Mouse (Mus musculus) limb, embryonic 15.5 days (tissue): ENCODE measurements around the gene Aamdc. TPM values are rescaled to one million over a fixed set of nuclear protein-coding genes. Genes with fewer than 3 reads are reported as not detected.
A peak's percentile ranks its signal among the peaks of the same experiment; 100 is the strongest.

ENCODE experiments used
- ATAC-seq: fragments of 200-750 bp; cut with Nextera tagmentation; 2 replicates; pipeline ENCODE4 v1.8.0; 2017; ENCODE audit warnings: low read depth, moderate TSS enrichment; ENCODE audit not compliant: insufficient number of reproducible peaks, low FRiP score, low TSS enrichment
- H3K27ac ChIP-seq: fragments of 300-500 bp; sonication (generic); 2 replicates; pipeline ENCODE4 v1.5.1; 2015; ENCODE audit warnings: moderate library complexity, mild to moderate bottlenecking, inconsistent platforms
- H3K27me3 ChIP-seq: fragments of 300-500 bp; sonication (generic); 2 replicates; pipeline ENCODE4 v1.6.1; 2015; ENCODE audit warnings: inconsistent platforms
- H3K36me3 ChIP-seq: fragments of 300-500 bp; sonication (generic); 2 replicates; pipeline ENCODE4 v1.6.1; 2015; ENCODE audit warnings: inconsistent platforms
- H3K4me1 ChIP-seq: fragments of 300-500 bp; sonication (generic); 2 replicates; pipeline ENCODE4 v1.6.1; 2015; ENCODE audit warnings: inconsistent platforms
- H3K4me2 ChIP-seq: fragments of 300-500 bp; sonication (generic); 2 replicates; pipeline ENCODE4 v1.6.1; 2015; ENCODE audit warnings: mild to moderate bottlenecking, inconsistent platforms
- H3K4me3 ChIP-seq: fragments of 300-500 bp; sonication (generic); 2 replicates; pipeline ENCODE4 v1.5.1; 2015; ENCODE audit warnings: mild to moderate bottlenecking, inconsistent platforms
- H3K9ac ChIP-seq: fragments of 300-500 bp; sonication (generic); 2 replicates; pipeline ENCODE4 v1.6.1; 2015; ENCODE audit warnings: inconsistent platforms
- H3K9me3 ChIP-seq: fragments of 300-500 bp; sonication (generic); 2 replicates; pipeline ENCODE4 v1.6.1; 2016; ENCODE audit warnings: inconsistent platforms
- WGBS: fragments of 180-500 bp; shearing (Covaris S2); methylation state at CpG from one replicate; pipeline ENCODE4 v1.1.7; 2015; 5-methylcytosine and 5-hydroxymethylcytosine counted together
- polyA plus RNA-seq: library from polyadenylated mRNA; unstranded; fragments of >200 nt; fragmentation: Nextera tagmentation; extraction: Ambion mirVana; gene quantifications from 2 replicates; pipeline ENCODE4 v1.2.1, GENCODE M21; 2015

Aamdc gene
- polyA plus RNA-seq, 1 experiment from 2014 or later, result 72.2 TPM

GRCm38 (mm10) chr7:97578361-97579066 lies 783 bp downstream of the Aamdc start:
- peaks cover 8% of the 10 kb centered on the region; the same call in 1 of the 2 replicates for H3K36me3 ChIP-seq
- no peaks in the 10 kb centered on the region for H3K27me3 ChIP-seq
- H3K9ac ChIP-seq, result peak overlapping the region; percentile 64
- H3K4me1 ChIP-seq, result peaks cover 9% of the 10 kb centered on the region; the same call in 1 of the 2 replicates
- peak overlapping the region; percentile 98 for H3K27ac ChIP-seq
- H3K9me3 ChIP-seq, result no peaks in the 10 kb centered on the region
- WGBS, result 27% methylated on average over 8 of the region's 8 CpGs
- no peak for ATAC-seq
- peak overlapping the region; percentile 57 for H3K4me2 ChIP-seq
- H3K4me3 ChIP-seq, result peak overlapping the region; percentile 100

DNA sequence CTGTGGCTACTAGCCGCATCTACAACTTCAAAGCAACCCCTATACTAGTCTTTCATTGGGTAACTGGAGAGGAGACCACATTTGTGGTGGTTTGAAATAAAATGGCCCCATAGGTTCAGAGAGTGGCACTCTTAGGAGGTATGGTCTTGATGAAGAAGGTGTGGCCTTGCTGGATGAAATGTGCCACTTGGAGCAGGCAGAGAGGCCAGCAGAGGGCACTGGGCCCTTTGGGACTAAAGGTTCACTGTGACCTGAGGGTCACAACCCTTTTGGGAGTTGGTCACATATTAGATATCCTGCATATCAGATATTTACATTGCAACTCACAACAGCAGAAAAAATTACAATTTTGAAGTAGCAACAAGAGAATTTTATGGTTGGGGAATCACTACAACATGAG lies 8.9 kb downstream of the Aamdc start:
- no peak for ATAC-seq
- H3K4me3 ChIP-seq, result no peak overlapping the region
- no peak overlapping the region for H3K4me2 ChIP-seq
- no peaks in the 10 kb centered on the region for H3K4me1 ChIP-seq
- peaks cover 17% of the 10 kb centered on the region; the same call in 1 of the 2 replicates for H3K36me3 ChIP-seq
- no peak overlapping the region for H3K27ac ChIP-seq
- no peaks in the 10 kb centered on the region for H3K9me3 ChIP-seq
- no peaks in the 10 kb centered on the region for H3K27me3 ChIP-seq
- WGBS, result 81% methylated on average over 1 of the region's 1 CpGs
- H3K9ac ChIP-seq, result no peak overlapping the region

DNA sequence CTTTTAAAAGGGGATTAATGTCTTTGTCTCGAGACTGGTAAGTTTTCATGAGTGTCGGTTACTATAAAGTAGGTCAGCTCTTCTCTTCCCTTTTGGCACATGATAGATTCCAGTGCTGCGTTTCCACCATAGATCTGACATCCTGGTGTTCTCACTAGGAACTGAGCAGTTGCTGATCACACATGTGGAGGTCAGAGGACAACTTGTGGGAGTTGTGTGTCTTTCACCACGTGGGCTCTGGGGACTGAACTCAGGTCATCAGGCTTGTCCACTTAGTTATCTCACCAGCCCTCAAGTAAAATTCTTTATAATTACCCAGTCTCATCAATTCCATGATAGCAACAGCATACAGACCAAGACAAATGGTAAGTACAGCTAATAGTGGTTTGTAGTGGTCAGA lies 9.9 kb downstream of the Aamdc start:
- WGBS, result 77% methylated on average over 4 of the region's 4 CpGs
- Histone ChIP-seq H3K4me1 (no peaks in the 10 kb centered on the region), H3K27ac (no peak overlapping the region), H3K27me3 (no peaks in the 10 kb centered on the region), H3K4me2 (no peak overlapping the region), H3K36me3 (peaks cover 17% of the 10 kb centered on the region; the same call in 1 of the 2 replicates), H3K9me3 (no peaks in the 10 kb centered on the region), H3K4me3 (no peak overlapping the region), H3K9ac (no peak overlapping the region)
- ATAC-seq, result no peak

GRCm38 (mm10) chr7:97563576-97563975 lies 15.7 kb downstream of the Aamdc start:
- Histone ChIP-seq H3K4me2 (no peak overlapping the region), H3K9me3 (no peaks in the 10 kb centered on the region), H3K9ac (no peak overlapping the region), H3K4me3 (no peak overlapping the region), H3K4me1 (no peaks in the 10 kb centered on the region), H3K27me3 (no peaks in the 10 kb centered on the region), H3K27ac (no peak overlapping the region), H3K36me3 (0 out of 2 replicates have a peak, but pooled peaks cover 4% of the 10 kb centered on the region)
- no peak for ATAC-seq
- WGBS, result 85% methylated on average over 2 of the region's 2 CpGs

- Histone ChIP-seq H3K27ac (no peak overlapping the region), H3K4me1 (no peaks in the 10 kb centered on the region), H3K36me3 (peaks cover 9% of the 10 kb centered on the region; the same call in 1 of the 2 replicates), H3K9me3 (no peaks in the 10 kb centered on the region), H3K9ac (no peak overlapping the region), H3K4me2 (no peak overlapping the region), H3K4me3 (no peak overlapping the region), H3K27me3 (no peaks in the 10 kb centered on the region)
- no peak for ATAC-seq
- 83% methylated on average over 9 of the region's 9 CpGs for WGBS
Measured at GRCm38 (mm10) chr7:97550673-97551072, 28.6 kb downstream of the Aamdc start.

DNA sequence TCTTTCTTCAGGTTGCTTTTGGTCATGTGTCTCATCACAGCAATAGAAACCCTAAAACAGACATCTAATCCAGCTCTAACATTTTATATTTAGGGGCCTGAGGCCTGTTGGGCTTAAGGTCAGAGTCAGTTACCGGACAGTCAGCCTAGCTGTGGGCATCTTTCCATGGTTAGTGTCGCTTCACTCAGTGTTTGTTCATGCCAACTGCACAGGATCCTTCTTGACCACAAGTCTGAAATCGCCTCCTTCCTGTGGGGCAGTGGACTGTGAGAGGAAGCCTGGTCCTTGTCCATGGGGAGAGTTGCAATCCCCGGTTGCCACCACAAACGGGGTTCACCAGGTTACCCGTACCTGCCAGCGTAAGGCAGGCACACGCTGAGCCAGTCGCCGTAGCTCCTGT lies 30.0 kb downstream of the Aamdc start:
- Histone ChIP-seq H3K36me3 (peaks cover 9% of the 10 kb centered on the region; the same call in 1 of the 2 replicates), H3K4me1 (no peaks in the 10 kb centered on the region), H3K27ac (no peak overlapping the region), H3K27me3 (no peaks in the 10 kb centered on the region), H3K4me3 (no peak overlapping the region), H3K9me3 (no peaks in the 10 kb centered on the region), H3K9ac (no peak overlapping the region), H3K4me2 (no peak overlapping the region)
- ATAC-seq, result no peak
- 93% methylated on average over 10 of the region's 10 CpGs for WGBS

GRCm38 (mm10) chr7:97546462-97546861 lies 32.8 kb downstream of the Aamdc start:
- no peaks in the 10 kb centered on the region for H3K4me1 ChIP-seq
- H3K4me2 ChIP-seq, result no peak overlapping the region
- H3K36me3 ChIP-seq, result peaks cover 32% of the 10 kb centered on the region
- H3K9ac ChIP-seq, result no peak overlapping the region
- ATAC-seq, result no peak
- H3K27me3 ChIP-seq, result no peaks in the 10 kb centered on the region
- no peak overlapping the region for H3K4me3 ChIP-seq
- H3K27ac ChIP-seq, result no peak overlapping the region
- no peaks in the 10 kb centered on the region for H3K9me3 ChIP-seq
- 92% methylated on average over 2 of the region's 2 CpGs for WGBS

GRCm38 (mm10) chr7:97536571-97536970 lies 42.7 kb downstream of the Aamdc start:
- H3K4me1 ChIP-seq, result no peaks in the 10 kb centered on the region
- peaks cover 89% of the 10 kb centered on the region for H3K36me3 ChIP-seq
- WGBS, result 88% methylated on average over 5 of the region's 5 CpGs
- H3K9ac ChIP-seq, result no peak overlapping the region
- H3K4me3 ChIP-seq, result no peak overlapping the region
- no peaks in the 10 kb centered on the region for H3K27me3 ChIP-seq
- no peaks in the 10 kb centered on the region for H3K9me3 ChIP-seq
- H3K4me2 ChIP-seq, result no peak overlapping the region
- no peak for ATAC-seq
- no peak overlapping the region for H3K27ac ChIP-seq

GRCm38 (mm10) chr7:97535531-97535930 lies 43.8 kb downstream of the Aamdc start:
- WGBS, result 90% methylated on average over 5 of the region's 5 CpGs
- Histone ChIP-seq H3K9ac (no peak overlapping the region), H3K27me3 (no peaks in the 10 kb centered on the region), H3K9me3 (no peaks in the 10 kb centered on the region), H3K36me3 (peaks cover 88% of the 10 kb centered on the region), H3K4me2 (no peak overlapping the region), H3K4me3 (no peak overlapping the region), H3K27ac (no peak overlapping the region), H3K4me1 (no peaks in the 10 kb centered on the region)
- no peak for ATAC-seq

DNA sequence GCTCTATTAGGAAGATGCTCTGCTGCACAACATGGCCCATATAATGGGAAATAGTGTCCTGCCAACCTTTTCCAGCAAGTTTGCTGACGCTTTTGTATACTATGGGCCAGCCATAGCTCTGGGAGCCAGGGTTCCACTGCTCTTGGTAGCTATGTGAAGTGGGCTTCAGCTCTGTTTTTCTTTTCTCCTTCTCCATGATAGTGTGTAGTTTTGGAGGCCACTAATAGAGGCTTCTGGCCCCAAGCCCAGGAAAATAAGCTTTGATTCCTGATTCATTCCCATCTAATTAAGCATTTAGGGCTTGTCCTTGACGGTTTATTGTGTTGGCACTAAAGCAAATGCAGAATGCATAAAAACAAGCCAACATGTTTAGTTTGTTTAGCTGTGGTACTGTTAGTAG lies 59.4 kb downstream of the Aamdc start:
- Histone ChIP-seq H3K27me3 (no peaks in the 10 kb centered on the region), H3K4me1 (no peaks in the 10 kb centered on the region), H3K4me3 (no peak overlapping the region), H3K4me2 (no peak overlapping the region), H3K36me3 (peaks cover 67% of the 10 kb centered on the region), H3K9me3 (no peaks in the 10 kb centered on the region), H3K9ac (no peak overlapping the region), H3K27ac (no peak overlapping the region)
- WGBS, result 87% methylated on average over 2 of the region's 2 CpGs
- no peak for ATAC-seq

- WGBS, result 90% methylated on average over 1 of the region's 1 CpGs
- H3K36me3 ChIP-seq, result peaks cover 83% of the 10 kb centered on the region
- H3K4me2 ChIP-seq, result no peak overlapping the region
- no peak overlapping the region for H3K4me3 ChIP-seq
- no peaks in the 10 kb centered on the region for H3K9me3 ChIP-seq
- no peak overlapping the region for H3K27ac ChIP-seq
- ATAC-seq, result no peak
- H3K27me3 ChIP-seq, result no peaks in the 10 kb centered on the region
- H3K4me1 ChIP-seq, result no peaks in the 10 kb centered on the region
- H3K9ac ChIP-seq, result no peak overlapping the region
Measured at GRCm38 (mm10) chr7:97514786-97515185, 64.5 kb downstream of the Aamdc start.

DNA sequence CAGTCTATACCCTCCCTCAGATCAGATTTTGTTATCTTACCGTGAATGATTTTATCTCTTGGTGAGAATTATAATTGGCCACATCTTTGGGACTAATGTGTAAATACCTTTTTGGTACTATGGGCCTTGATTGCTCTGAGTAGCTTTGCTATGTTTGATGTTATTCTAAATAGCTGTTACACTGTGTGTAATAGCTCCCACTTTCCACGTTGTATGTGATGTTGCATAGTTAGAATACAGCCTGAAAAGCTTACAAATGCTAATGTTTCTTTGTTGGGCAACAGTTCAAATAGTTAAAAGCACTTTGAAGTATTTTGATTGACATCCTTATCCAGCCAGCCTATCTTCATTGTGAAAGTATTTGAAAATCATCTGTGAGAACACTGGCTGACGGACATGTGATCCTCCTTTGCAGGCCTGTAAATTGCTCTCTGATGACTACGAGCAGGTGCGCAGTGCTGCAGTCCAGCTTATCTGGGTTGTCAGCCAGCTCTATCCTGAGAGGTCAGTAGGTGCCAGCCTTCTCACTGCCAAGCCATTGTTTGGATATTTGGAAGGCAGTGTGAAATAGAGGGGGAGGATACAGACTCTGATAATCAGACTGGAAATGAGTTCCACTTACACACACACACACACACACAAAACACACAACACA lies 78.6 kb downstream of the Aamdc start:
- Histone ChIP-seq H3K27me3 (no peaks in the 10 kb centered on the region), H3K27ac (no peak overlapping the region), H3K9me3 (no peaks in the 10 kb centered on the region), H3K9ac (no peak overlapping the region), H3K4me3 (no peak overlapping the region), H3K4me2 (no peak overlapping the region), H3K36me3 (peaks cover 39% of the 10 kb centered on the region), H3K4me1 (no peaks in the 10 kb centered on the region)
- 79% methylated on average over 5 of the region's 5 CpGs for WGBS
- no peak for ATAC-seq
